Mouse (Mus musculus): ENCODE measurements at regions not wholly inside any gene's neighbourhood (a gene's known extent, or its start where the extent isn't known, plus 50 kb on each side); places are given as distances from the start of the nearest gene placed in this dataset.

- Histone ChIP-seq H3K36me3 (ENCODE audit: control insufficient read depth, insufficient read depth, low read length, poor library complexity, severe bottlenecking) (no peaks in the 10 kb centered on the region), H3K27me3 (ENCODE audit: control insufficient read depth, insufficient read depth, low read length, poor library complexity, severe bottlenecking) (no peaks in the 10 kb centered on the region)
- no peak for DNase-seq (ENCODE audit: low read depth, low spot score)
Measured at GRCm38 (mm10) chr10:19127581-19128291, 112.3 kb upstream of the Tnfaip3 start.

- DNase-seq (ENCODE audit: low read depth, low spot score), result no peak
- Histone ChIP-seq H3K27me3 (ENCODE audit: control insufficient read depth, insufficient read depth, low read length, poor library complexity, severe bottlenecking) (no peaks in the 10 kb centered on the region), H3K36me3 (ENCODE audit: control insufficient read depth, insufficient read depth, low read length, poor library complexity, severe bottlenecking) (no peaks in the 10 kb centered on the region)
Measured at GRCm38 (mm10) chr10:19126922-19127321, 111.5 kb upstream of the Tnfaip3 start.

GRCm38 (mm10) chr10:19126438-19126837 is 111.0 kb upstream of the Tnfaip3 start:
- H3K36me3 ChIP-seq (ENCODE audit: control insufficient read depth, insufficient read depth, low read length, poor library complexity, severe bottlenecking), result no peaks in the 10 kb centered on the region
- H3K27me3 ChIP-seq (ENCODE audit: control insufficient read depth, insufficient read depth, low read length, poor library complexity, severe bottlenecking), result no peaks in the 10 kb centered on the region
- DNase-seq (ENCODE audit: low read depth, low spot score), result no peak

GRCm38 (mm10) chr10:19123691-19124090 is 108.2 kb upstream of the Tnfaip3 start:
- no peak for DNase-seq (ENCODE audit: low read depth, low spot score)
- Histone ChIP-seq H3K27me3 (ENCODE audit: control insufficient read depth, insufficient read depth, low read length, poor library complexity, severe bottlenecking) (no peaks in the 10 kb centered on the region), H3K36me3 (ENCODE audit: control insufficient read depth, insufficient read depth, low read length, poor library complexity, severe bottlenecking) (no peaks in the 10 kb centered on the region)

GRCm38 (mm10) chr10:19122221-19122620 is 106.8 kb upstream of the Tnfaip3 start:
- DNase-seq (ENCODE audit: low read depth, low spot score), result no peak
- no peaks in the 10 kb centered on the region for H3K27me3 ChIP-seq (ENCODE audit: control insufficient read depth, insufficient read depth, low read length, poor library complexity, severe bottlenecking)

GRCm38 (mm10) chr10:19119281-19120049 is 104.0 kb upstream of the Tnfaip3 start:
- no peaks in the 10 kb centered on the region for H3K27me3 ChIP-seq (ENCODE audit: control insufficient read depth, insufficient read depth, low read length, poor library complexity, severe bottlenecking)
- DNase-seq (ENCODE audit: low read depth, low spot score), result peak; percentile 65
- no peaks in the 10 kb centered on the region for H3K36me3 ChIP-seq (ENCODE audit: control insufficient read depth, insufficient read depth, low read length, poor library complexity, severe bottlenecking)

More at GRCm38 (mm10) chr10:19122221-19122620, 106.8 kb upstream of the Tnfaip3 start:
- no peaks in the 10 kb centered on the region for H3K36me3 ChIP-seq (ENCODE audit: control insufficient read depth, insufficient read depth, low read length, poor library complexity, severe bottlenecking)

- no peaks in the 10 kb centered on the region for H3K27me3 ChIP-seq (ENCODE audit: control insufficient read depth, insufficient read depth, low read length, poor library complexity, severe bottlenecking)
- DNase-seq (ENCODE audit: low read depth, low spot score), result peak; percentile 29
- H3K36me3 ChIP-seq (ENCODE audit: control insufficient read depth, insufficient read depth, low read length, poor library complexity, severe bottlenecking), result no peaks in the 10 kb centered on the region
Measured at GRCm38 (mm10) chr10:19118569-19119280, 103.3 kb upstream of the Tnfaip3 start.

GRCm38 (mm10) chr10:19117071-19117605 is 101.7 kb upstream of the Tnfaip3 start:
- no peaks in the 10 kb centered on the region for H3K27me3 ChIP-seq (ENCODE audit: control insufficient read depth, insufficient read depth, low read length, poor library complexity, severe bottlenecking)
- no peaks in the 10 kb centered on the region for H3K36me3 ChIP-seq (ENCODE audit: control insufficient read depth, insufficient read depth, low read length, poor library complexity, severe bottlenecking)
- peak; percentile 69 for DNase-seq (ENCODE audit: low read depth, low spot score)

GRCm38 (mm10) chr10:19112459-19112858 is 97.0 kb upstream of the Tnfaip3 start:
- no peaks in the 10 kb centered on the region for H3K36me3 ChIP-seq (ENCODE audit: control insufficient read depth, insufficient read depth, low read length, poor library complexity, severe bottlenecking)
- DNase-seq (ENCODE audit: low read depth, low spot score), result no peak
- no peaks in the 10 kb centered on the region for H3K27me3 ChIP-seq (ENCODE audit: control insufficient read depth, insufficient read depth, low read length, poor library complexity, severe bottlenecking)

- Histone ChIP-seq H3K36me3 (ENCODE audit: control insufficient read depth, insufficient read depth, low read length, poor library complexity, severe bottlenecking) (no peaks in the 10 kb centered on the region), H3K27me3 (ENCODE audit: control insufficient read depth, insufficient read depth, low read length, poor library complexity, severe bottlenecking) (no peaks in the 10 kb centered on the region)
- no peak for DNase-seq (ENCODE audit: low read depth, low spot score)
Measured at GRCm38 (mm10) chr10:19105231-19105681, 89.8 kb upstream of the Tnfaip3 start.

- no peak for DNase-seq (ENCODE audit: low read depth, low spot score)
- Histone ChIP-seq H3K27me3 (ENCODE audit: control insufficient read depth, insufficient read depth, low read length, poor library complexity, severe bottlenecking) (no peaks in the 10 kb centered on the region), H3K36me3 (ENCODE audit: control insufficient read depth, insufficient read depth, low read length, poor library complexity, severe bottlenecking) (no peaks in the 10 kb centered on the region)
Measured at GRCm38 (mm10) chr10:19104671-19105203, 89.3 kb upstream of the Tnfaip3 start.

GRCm38 (mm10) chr10:19099369-19100285 is 84.2 kb upstream of the Tnfaip3 start:
- H3K27me3 ChIP-seq (ENCODE audit: control insufficient read depth, insufficient read depth, low read length, poor library complexity, severe bottlenecking), result no peaks in the 10 kb centered on the region
- DNase-seq (ENCODE audit: low read depth, low spot score), result peak; percentile 48

GRCm38 (mm10) chr10:19094297-19094696 is 78.8 kb upstream of the Tnfaip3 start:
- H3K36me3 ChIP-seq (ENCODE audit: control insufficient read depth, insufficient read depth, low read length, poor library complexity, severe bottlenecking), result no peaks in the 10 kb centered on the region
- no peaks in the 10 kb centered on the region for H3K27me3 ChIP-seq (ENCODE audit: control insufficient read depth, insufficient read depth, low read length, poor library complexity, severe bottlenecking)
- peak; percentile 92 for DNase-seq (ENCODE audit: low read depth, low spot score)

More at GRCm38 (mm10) chr10:19099369-19100285, 84.2 kb upstream of the Tnfaip3 start:
- no peaks in the 10 kb centered on the region for H3K36me3 ChIP-seq (ENCODE audit: control insufficient read depth, insufficient read depth, low read length, poor library complexity, severe bottlenecking)
